Mouse (Mus musculus): Measurements from ENCODE around the gene Baiap2. TPM values are rescaled to one million over a fixed set of nuclear protein-coding genes. Genes with fewer than 3 reads are reported as not detected.

Baiap2 gene
- polyA plus RNA-seq, 1 experiment from 2014 or later, result 12.0 TPM

DNA sequence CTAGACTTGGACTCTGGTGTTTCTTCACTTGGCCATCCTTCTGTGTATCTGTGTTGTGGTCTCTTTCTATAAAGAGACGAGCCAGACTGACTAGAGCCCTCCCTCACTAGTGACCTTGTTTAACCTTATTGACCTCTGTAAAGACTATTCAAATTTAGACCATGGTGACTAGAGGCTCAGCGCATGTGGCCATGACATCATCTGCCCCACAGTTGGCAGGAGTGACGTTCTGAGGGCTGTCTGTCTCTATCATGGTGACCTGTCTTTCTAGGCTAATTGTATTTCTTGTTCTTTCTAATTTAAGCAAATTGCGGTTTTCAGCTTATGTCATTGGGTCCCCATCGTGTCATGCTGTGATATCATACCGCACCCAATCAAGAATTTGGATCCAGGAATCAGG lies 8.8 kb downstream of the Baiap2 start:
- 90% methylated on average over 6 of the region's 6 CpGs for WGBS
- Histone ChIP-seq H3K9me3 (no peaks in the 10 kb centered on the region), H3K36me3 (no peaks in the 10 kb centered on the region), H3K9ac (no peak overlapping the region), H3K4me2 (replicated peaks) (no peak overlapping the region), H3K4me1 (replicated peaks) (peaks cover 37% of the 10 kb centered on the region), H3K27me3 (replicated peaks) (no peaks in the 10 kb centered on the region), H3K27ac (no peak overlapping the region), H3K4me3 (replicated peaks) (no peak overlapping the region)
- ATAC-seq, result no peak

DNA sequence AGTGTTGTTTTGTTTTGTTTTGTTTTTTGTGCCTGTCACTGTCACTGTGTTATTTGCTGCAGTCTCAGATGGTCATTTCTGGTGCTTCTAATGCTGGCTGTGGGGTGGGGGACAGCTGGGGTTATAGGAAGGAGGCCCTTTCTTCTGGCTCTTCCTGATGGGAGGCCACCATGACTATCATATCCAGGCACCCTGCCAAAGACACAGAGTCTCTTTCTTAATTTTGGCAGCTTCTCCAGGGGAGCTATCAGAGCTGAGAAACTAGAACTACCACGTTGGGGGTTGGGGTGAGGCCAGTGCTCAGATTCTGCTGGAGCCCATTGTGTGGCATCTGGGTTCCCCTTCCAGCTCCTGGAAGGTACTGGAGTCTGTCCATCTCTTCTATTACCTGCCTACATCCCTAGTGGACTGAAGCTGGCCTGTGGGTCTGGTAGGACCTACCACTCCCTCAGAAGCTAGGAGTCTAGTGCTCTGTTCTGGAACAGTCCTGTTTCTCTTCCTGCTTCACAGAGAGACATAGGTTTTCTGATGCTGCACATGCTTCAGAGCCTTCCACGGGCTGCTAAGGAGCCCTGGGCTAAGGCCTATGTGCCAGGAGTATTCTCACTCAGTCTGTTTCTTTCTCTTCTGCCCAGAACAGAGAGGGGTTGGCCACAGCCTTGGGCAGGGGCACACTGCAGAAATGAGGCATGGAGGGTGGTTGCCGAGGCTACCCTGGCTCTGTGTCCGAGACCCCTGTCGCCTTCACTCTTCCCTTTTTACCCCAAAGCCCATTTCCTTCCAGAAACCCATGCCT lies 10.1 kb downstream of the Baiap2 start:
- Histone ChIP-seq H3K36me3 (no peaks in the 10 kb centered on the region), H3K9ac (no peak overlapping the region), H3K4me3 (replicated peaks) (no peak overlapping the region), H3K9me3 (no peaks in the 10 kb centered on the region), H3K4me1 (replicated peaks) (peaks cover 37% of the 10 kb centered on the region), H3K27ac (peak overlapping the region; percentile 51), H3K4me2 (replicated peaks) (no peak overlapping the region), H3K27me3 (replicated peaks) (no peaks in the 10 kb centered on the region)
- WGBS, result 64% methylated on average over 5 of the region's 5 CpGs
- ATAC-seq, result no peak

DNA sequence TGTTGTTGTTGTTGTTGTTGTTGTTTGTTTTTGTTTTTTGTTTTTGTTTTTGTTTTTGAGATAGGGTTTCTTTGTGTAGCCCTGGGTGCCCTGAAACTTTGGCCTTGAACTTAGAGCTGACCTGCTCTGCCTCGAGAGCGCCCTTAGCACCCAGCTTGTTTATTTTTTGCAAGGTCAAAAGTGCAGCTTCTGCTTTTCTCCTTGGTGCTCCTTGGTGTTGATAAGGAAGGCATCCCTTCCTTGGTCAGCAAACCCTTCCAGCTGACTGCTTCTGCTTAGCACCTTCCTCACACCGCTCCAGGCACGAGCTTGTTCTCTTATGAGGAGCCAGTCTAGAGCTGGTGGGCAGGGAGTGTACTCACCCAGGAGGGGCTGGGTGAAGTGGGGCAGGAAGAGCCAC lies 11.7 kb downstream of the Baiap2 start:
- no peaks in the 10 kb centered on the region for H3K9me3 ChIP-seq
- H3K9ac ChIP-seq, result no peak overlapping the region
- H3K36me3 ChIP-seq, result no peaks in the 10 kb centered on the region
- H3K4me1 ChIP-seq (replicated peaks), result peaks cover 30% of the 10 kb centered on the region
- no peak overlapping the region for H3K4me2 ChIP-seq (replicated peaks)
- ATAC-seq, result no peak
- no peaks in the 10 kb centered on the region for H3K27me3 ChIP-seq (replicated peaks)
- 35% methylated on average over 4 of the region's 4 CpGs for WGBS
- H3K27ac ChIP-seq, result no peak overlapping the region; the same call in 1 of the 2 replicates
- H3K4me3 ChIP-seq (replicated peaks), result no peak overlapping the region

DNA sequence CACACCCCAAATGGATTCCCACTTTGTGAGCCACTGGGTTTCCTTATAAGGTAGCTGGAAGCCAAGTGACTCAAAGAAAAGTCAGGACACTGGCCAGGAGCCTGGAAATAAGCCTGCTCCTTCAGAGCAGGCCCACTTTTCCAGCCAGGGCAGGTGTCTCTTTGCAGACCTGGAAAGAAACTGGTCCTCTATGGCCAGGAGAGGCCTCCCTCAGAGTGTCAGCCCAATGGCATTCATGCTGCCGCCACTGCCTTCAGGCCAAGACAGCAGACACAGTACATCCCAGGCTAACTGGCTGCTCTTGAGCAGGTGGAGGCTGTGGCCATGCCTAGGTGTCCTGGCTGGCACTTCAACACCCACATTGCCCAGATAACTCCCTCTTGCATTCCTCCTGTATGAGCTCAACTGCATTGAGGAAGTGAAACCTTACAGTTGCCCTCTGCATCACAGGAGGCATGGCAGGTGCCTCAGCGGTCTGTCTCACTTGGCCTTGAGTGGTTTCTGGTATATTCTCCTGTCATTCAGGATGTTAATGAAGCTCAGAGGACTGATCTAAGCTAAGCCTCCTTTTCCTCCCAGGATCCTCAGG lies 12.3 kb downstream of the Baiap2 start:
- Histone ChIP-seq H3K4me3 (replicated peaks) (no peak overlapping the region), H3K9me3 (no peaks in the 10 kb centered on the region), H3K4me2 (replicated peaks) (no peak overlapping the region), H3K36me3 (no peaks in the 10 kb centered on the region), H3K4me1 (replicated peaks) (peaks cover 30% of the 10 kb centered on the region), H3K9ac (no peak overlapping the region), H3K27me3 (replicated peaks) (no peaks in the 10 kb centered on the region), H3K27ac (peak overlapping the region; percentile 13; the same call in 1 of the 2 replicates)
- WGBS, result 62% methylated on average over 2 of the region's 2 CpGs
- peak; percentile 44; the same call in 1 of the 2 replicates for ATAC-seq

DNA sequence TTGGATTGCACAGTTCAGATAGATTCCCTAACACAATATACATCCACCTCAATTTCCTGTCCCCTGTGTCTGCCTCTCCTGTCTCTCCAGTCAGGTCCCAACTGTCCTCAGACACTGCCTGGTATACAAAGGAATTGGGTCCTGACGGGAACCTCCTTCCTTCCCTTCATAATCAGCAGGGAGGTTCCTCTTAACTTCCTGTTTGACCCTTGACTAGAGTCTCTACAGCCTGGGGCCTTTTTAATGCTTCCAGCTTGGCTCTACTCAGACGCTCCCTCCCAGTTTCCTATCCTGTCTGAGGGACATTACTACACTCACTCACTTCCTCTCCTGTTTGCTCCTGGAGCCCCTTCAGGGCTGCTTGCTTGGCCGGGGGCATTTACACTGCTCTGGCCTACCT lies 12.9 kb downstream of the Baiap2 start:
- no peak overlapping the region for H3K9ac ChIP-seq
- peak overlapping the region; percentile 54; the same call in 1 of the 2 replicates for H3K27ac ChIP-seq
- no peaks in the 10 kb centered on the region for H3K27me3 ChIP-seq (replicated peaks)
- no peak overlapping the region for H3K4me3 ChIP-seq (replicated peaks)
- peak; percentile 16; the same call in 1 of the 2 replicates for ATAC-seq
- H3K4me2 ChIP-seq (replicated peaks), result no peak overlapping the region
- no peaks in the 10 kb centered on the region for H3K9me3 ChIP-seq
- WGBS, result 38% methylated on average over 3 of the region's 3 CpGs
- H3K36me3 ChIP-seq, result no peaks in the 10 kb centered on the region
- H3K4me1 ChIP-seq (replicated peaks), result peaks cover 30% of the 10 kb centered on the region

DNA sequence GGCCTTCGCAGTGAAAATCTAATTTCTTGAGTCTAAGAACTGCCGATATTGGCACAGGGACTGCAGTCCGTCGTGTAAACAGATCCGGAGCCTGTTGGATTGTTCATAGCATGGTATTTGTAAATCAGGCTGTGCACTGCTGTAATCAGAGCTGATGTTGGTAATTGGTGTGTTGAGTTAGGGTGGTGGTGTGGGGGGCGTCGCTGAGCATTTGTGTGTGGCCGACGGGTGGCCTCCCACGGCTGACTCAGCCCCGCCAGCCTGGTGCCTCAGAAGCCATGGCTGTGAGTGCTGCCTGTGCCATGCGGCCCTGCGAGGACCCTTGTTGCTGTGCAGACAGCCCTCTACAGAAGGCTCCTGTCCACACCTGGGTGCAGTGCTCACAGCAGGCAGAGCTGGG lies 14.0 kb downstream of the Baiap2 start:
- no peaks in the 10 kb centered on the region for H3K9me3 ChIP-seq

DNA sequence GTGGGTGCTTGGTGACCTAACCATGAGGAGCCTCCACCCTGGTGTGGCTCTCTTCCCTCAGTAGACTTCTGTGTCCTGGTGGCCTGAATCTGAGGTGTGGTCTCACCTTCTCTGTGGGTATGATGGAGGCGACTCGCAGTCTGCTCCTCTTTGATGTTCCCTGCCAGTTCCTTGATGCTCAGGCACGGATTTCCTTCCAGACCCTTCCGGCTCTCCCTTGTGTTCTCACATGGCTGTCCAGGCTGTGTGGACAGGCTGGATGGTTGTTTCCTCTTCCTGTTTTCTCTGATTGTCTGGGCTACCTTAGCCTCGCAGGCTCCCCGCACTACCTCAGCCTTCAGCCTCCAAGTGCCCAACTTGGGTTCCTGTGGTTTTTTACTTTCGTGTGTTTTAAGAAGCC lies 16.3 kb downstream of the Baiap2 start:
- ATAC-seq, result no peak
- Histone ChIP-seq H3K27me3 (replicated peaks) (no peaks in the 10 kb centered on the region), H3K9ac (no peak overlapping the region)

More for the DNA sequence above, 14.0 kb downstream of the Baiap2 start:
- H3K4me3 ChIP-seq (replicated peaks), result no peak overlapping the region
- no peaks in the 10 kb centered on the region for H3K36me3 ChIP-seq
- H3K4me1 ChIP-seq (replicated peaks), result peaks cover 30% of the 10 kb centered on the region
- ATAC-seq, result no peak
- no peak overlapping the region for H3K4me2 ChIP-seq (replicated peaks)
- H3K27me3 ChIP-seq (replicated peaks), result no peaks in the 10 kb centered on the region
- 80% methylated on average over 13 of the region's 13 CpGs for WGBS
- no peak overlapping the region for H3K27ac ChIP-seq
- H3K9ac ChIP-seq, result no peak overlapping the region

DNA sequence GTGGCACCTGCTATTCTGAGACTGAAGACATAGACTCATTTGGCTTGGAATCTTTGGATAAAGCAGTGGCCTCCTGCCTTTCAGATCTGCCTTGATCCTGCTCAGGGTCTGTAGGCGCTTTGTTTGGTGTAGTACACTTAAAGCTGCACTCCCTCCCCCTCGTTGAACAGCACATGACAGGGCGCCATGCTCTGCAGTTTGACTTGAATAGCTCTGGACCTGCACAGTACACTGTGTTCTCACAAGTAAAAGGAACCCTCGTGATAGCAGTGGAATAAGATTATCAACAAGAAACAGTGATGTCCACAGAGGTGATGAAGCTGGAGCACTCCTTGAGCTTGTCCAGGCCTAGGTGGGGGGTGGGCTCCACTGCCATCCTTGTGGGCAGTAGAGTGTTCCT lies 17.2 kb downstream of the Baiap2 start:
- Histone ChIP-seq H3K4me1 (replicated peaks) (peaks cover 12% of the 10 kb centered on the region; the same call in 1 of the 2 replicates), H3K9ac (no peak overlapping the region), H3K27ac (no peak overlapping the region), H3K36me3 (no peaks in the 10 kb centered on the region), H3K9me3 (no peaks in the 10 kb centered on the region), H3K27me3 (replicated peaks) (no peaks in the 10 kb centered on the region), H3K4me2 (replicated peaks) (no peak overlapping the region), H3K4me3 (replicated peaks) (no peak overlapping the region)
- no peak for ATAC-seq
- 68% methylated on average over 4 of the region's 4 CpGs for WGBS

More for the DNA sequence above, 16.3 kb downstream of the Baiap2 start:
- WGBS, result 78% methylated on average over 7 of the region's 7 CpGs
- Histone ChIP-seq H3K4me1 (replicated peaks) (peaks cover 18% of the 10 kb centered on the region), H3K4me2 (replicated peaks) (no peak overlapping the region), H3K9me3 (no peaks in the 10 kb centered on the region), H3K4me3 (replicated peaks) (no peak overlapping the region), H3K36me3 (no peaks in the 10 kb centered on the region), H3K27ac (no peak overlapping the region)

DNA sequence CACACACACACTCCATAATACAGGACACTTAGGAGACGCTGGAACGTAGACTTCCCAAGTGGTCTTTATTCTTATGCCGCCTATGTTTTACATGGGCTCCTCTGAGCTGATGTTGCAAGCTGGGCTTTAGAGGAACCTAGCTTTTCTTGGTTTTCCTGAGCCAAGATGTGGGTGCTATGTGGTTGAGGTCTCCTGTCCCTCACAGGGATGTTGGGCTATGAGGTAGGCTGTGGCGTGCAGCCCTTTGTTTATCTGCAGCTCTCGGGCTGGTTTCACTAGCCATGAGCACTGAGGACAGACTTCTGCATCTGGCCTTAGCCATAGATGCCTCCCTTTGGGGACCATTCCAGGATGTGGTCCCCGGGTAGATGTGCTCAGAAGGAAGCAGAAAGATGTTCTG lies 18.1 kb downstream of the Baiap2 start:
- Histone ChIP-seq H3K27me3 (replicated peaks) (no peaks in the 10 kb centered on the region), H3K36me3 (no peaks in the 10 kb centered on the region), H3K4me2 (replicated peaks) (no peak overlapping the region), H3K9ac (no peak overlapping the region), H3K9me3 (no peaks in the 10 kb centered on the region), H3K4me1 (replicated peaks) (peaks cover 3% of the 10 kb centered on the region; the same call in 1 of the 2 replicates), H3K4me3 (replicated peaks) (no peak overlapping the region), H3K27ac (no peak overlapping the region)
- 91% methylated on average over 6 of the region's 6 CpGs for WGBS
- no peak for ATAC-seq

DNA sequence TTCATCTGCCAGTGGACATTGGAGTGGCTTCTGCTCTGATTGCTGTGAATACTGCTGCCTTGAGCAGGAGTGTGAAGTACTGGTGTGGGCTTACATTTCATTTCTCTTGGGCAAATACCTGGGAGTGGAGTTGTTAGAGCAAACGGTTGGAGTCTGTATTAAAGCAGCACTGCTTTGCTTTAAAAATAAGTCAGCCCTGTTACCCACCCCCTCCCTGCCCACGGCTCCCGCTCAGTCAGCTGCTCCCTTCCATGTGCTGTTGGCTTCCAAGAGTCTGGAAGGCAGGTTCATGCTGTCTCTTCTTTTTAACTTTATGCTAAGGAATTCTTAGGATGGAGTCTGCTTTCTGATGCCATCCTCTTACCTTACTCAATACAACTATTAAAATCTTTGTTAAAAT lies 18.9 kb downstream of the Baiap2 start:
- ATAC-seq, result no peak
- H3K27ac ChIP-seq, result no peak overlapping the region
- H3K4me2 ChIP-seq (replicated peaks), result no peak overlapping the region
- H3K27me3 ChIP-seq (replicated peaks), result no peaks in the 10 kb centered on the region
- H3K9me3 ChIP-seq, result no peaks in the 10 kb centered on the region
- no peak overlapping the region for H3K4me3 ChIP-seq (replicated peaks)
- no peaks in the 10 kb centered on the region for H3K4me1 ChIP-seq (replicated peaks)
- WGBS, result 70% methylated on average over 3 of the region's 3 CpGs
- no peak overlapping the region for H3K9ac ChIP-seq
- H3K36me3 ChIP-seq, result no peaks in the 10 kb centered on the region

DNA sequence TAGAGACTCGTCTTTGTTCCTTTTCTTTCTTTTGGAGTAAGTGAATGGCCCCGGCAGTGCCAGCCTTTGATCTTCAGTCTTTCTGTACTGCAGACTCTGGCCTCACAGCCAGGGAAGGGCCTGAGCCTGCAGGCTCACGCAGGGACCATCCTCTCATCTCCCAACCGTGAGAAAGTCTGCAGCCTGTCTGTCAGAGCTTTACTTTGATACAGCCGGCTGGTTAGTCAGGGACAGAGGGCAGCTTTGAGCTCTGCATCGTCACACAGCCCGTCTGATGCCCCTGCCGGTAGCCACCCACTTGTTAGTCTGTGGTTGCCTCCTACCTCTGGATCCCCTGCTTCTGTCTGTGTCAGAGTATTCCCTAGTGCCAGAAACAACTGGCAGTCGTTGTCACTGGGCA lies 22.5 kb downstream of the Baiap2 start:
- no peaks in the 10 kb centered on the region for H3K4me1 ChIP-seq (replicated peaks)
- H3K9ac ChIP-seq, result no peak overlapping the region
- no peak overlapping the region for H3K4me3 ChIP-seq (replicated peaks)
- no peak overlapping the region for H3K27ac ChIP-seq
- ATAC-seq, result no peak
- no peaks in the 10 kb centered on the region for H3K36me3 ChIP-seq
- no peak overlapping the region for H3K4me2 ChIP-seq (replicated peaks)
- no peaks in the 10 kb centered on the region for H3K27me3 ChIP-seq (replicated peaks)
- no peaks in the 10 kb centered on the region for H3K9me3 ChIP-seq
- 39% methylated on average over 9 of the region's 9 CpGs for WGBS

DNA sequence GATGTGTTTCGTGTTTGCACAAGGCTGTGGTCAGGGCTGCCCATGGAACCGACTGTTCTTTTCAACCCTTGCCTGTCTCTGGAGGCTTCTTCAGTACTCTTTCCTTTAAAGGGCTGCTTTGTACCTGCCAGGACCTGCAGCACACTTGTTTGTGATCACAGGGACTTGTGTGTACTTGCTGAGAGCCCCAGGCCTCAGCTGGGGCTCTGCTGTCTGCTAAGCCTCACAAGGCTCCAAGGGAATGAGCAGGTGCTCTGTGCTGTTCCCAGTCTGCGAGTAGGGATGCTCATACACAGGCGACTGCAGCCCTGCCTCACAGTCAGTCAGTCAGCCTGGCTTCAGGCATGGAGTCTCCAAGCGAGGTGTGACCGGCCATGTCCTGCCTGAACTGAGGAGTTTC lies 23.7 kb downstream of the Baiap2 start:
- no peak overlapping the region for H3K9ac ChIP-seq
- WGBS, result 89% methylated on average over 6 of the region's 6 CpGs
- H3K36me3 ChIP-seq, result no peaks in the 10 kb centered on the region
- no peak for ATAC-seq
- no peaks in the 10 kb centered on the region for H3K27me3 ChIP-seq (replicated peaks)
- H3K4me3 ChIP-seq (replicated peaks), result no peak overlapping the region
- no peaks in the 10 kb centered on the region for H3K4me1 ChIP-seq (replicated peaks)
- no peak overlapping the region for H3K27ac ChIP-seq
- H3K4me2 ChIP-seq (replicated peaks), result no peak overlapping the region
- no peaks in the 10 kb centered on the region for H3K9me3 ChIP-seq

DNA sequence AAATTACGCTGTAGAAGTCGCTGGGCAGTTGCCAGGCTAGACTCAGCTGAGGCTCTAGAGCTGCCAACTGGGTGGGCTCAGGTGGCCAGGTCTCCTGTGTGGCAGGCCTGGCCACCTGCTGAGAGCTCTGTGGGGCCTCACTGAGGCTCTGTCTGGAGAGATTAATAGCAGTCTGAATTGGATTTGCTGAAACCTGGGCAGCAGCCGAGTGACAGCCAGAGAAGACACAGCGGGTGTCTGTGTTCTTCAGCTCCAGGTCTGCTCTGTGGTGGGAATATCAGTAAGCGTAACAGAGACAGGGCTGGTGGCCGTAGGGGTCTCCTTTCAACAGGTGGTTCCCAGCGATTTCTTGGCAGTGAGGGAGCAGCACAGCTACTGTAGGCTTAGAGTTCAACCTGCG lies 24.8 kb downstream of the Baiap2 start:
- no peak for ATAC-seq

More for the DNA sequence above, 24.8 kb downstream of the Baiap2 start:
- Histone ChIP-seq H3K4me1 (replicated peaks) (no peaks in the 10 kb centered on the region), H3K9me3 (no peaks in the 10 kb centered on the region), H3K27me3 (replicated peaks) (no peaks in the 10 kb centered on the region), H3K4me3 (replicated peaks) (no peak overlapping the region), H3K9ac (no peak overlapping the region), H3K27ac (no peak overlapping the region), H3K36me3 (no peaks in the 10 kb centered on the region), H3K4me2 (replicated peaks) (no peak overlapping the region)
- WGBS, result 83% methylated on average over 8 of the region's 8 CpGs
